In the genomic region with DNA sequence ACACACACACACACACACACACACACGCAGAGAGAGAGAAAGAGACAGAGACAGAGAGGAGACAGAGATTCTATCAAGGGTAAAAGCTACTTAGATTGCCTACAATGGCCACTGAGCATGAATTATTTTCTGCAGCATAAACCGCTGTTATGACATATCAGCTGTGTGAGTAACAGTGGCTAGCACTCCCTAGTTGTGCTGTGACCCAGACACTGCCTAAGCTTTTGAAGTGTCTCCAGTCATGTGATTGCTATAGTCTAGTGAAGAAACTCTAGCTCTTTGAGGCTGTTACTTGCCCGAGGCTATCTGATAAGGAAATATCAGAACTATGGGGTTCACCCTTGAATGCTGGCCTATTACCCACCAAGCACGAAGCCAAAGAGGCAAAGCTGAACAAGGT, we compare ENCODE assay signal across 18 mouse cellular contexts.
"Had no signal": no experiment of that assay in that cellular context is flagged by ENCODE, and none has a peak within 500 bp of the region (broad histone marks: within the 10 kb centered on the region; RNA-seq: fewer than 3 reads in every experiment).

No protein-coding gene starts in this region.

- H3K27ac ChIP-seq: midbrain, embryonic 10.5 days; midbrain, embryonic 12.5 days; neural tube, embryonic 13.5 days; neural tube, embryonic 15.5 days had no signal

- DNase-seq: lung, adult 18-20 months; lung, embryonic 14.5 days; lung, postnatal 10 days; lung, postnatal 4 days; midbrain, embryonic 14.5 days; retina, postnatal 1 day; right cerebral cortex, adult 18-20 months; right cerebral cortex, postnatal 25 days; right cerebral cortex, postnatal 4 days; spleen, adult 18-20 months; thymus, adult 2 months; thymus, postnatal 25 days; thymus, postnatal 4 days had no signal

- H3K4me1 ChIP-seq: midbrain, embryonic 10.5 days; midbrain, embryonic 12.5 days; neural tube, embryonic 13.5 days; neural tube, embryonic 15.5 days had no signal

- H3K4me2 ChIP-seq: lung, embryonic 14.5 days; midbrain, embryonic 12.5 days; neural tube, embryonic 13.5 days; neural tube, embryonic 15.5 days had no signal

- H3K4me3 ChIP-seq: midbrain, embryonic 10.5 days; midbrain, embryonic 12.5 days; myocyte; neural tube, embryonic 13.5 days; neural tube, embryonic 15.5 days had no signal

- H3K36me3 ChIP-seq: midbrain, embryonic 10.5 days; midbrain, embryonic 12.5 days; neural tube, embryonic 13.5 days; neural tube, embryonic 15.5 days had no signal

- H3K27me3 ChIP-seq: midbrain, embryonic 12.5 days; neural tube, embryonic 13.5 days; neural tube, embryonic 15.5 days had no signal

- H3K9ac ChIP-seq: lung, embryonic 14.5 days; midbrain, embryonic 12.5 days; neural tube, embryonic 13.5 days; neural tube, embryonic 15.5 days had no signal

- H3K9me3 ChIP-seq: midbrain, embryonic 10.5 days; midbrain, embryonic 12.5 days; neural tube, embryonic 13.5 days; neural tube, embryonic 15.5 days had no signal
